Mouse (Mus musculus): ENCODE data around the gene Slc5a2. TPM values are rescaled to one million over a fixed set of nuclear protein-coding genes. Genes with fewer than 3 reads are reported as not detected.

Gene Slc5a2
- polyA plus RNA-seq, 1 experiment: not detected

- no peak overlapping the region for H3ac ChIP-seq (ENCODE audit: control insufficient read depth, insufficient read length)
- H3K27me3 ChIP-seq (ENCODE audit: control insufficient read depth, insufficient read depth, insufficient read length): no peaks in the 10 kb centered on the region
- no peak overlapping the region for H3K4me2 ChIP-seq (ENCODE audit: low read depth)
- TF ChIP-seq POLR2AphosphoS2 (IDR thresholded peaks at IDR 0.05; ENCODE audit: insufficient read length, low read depth): peak; percentile 31
- no peak for TF ChIP-seq TCF3 (IDR thresholded peaks at IDR 0.05; ENCODE audit: insufficient read length, low read depth)
- H3K4me3 ChIP-seq: no peak overlapping the region
- H3K36me3 ChIP-seq (ENCODE audit: control insufficient read depth, insufficient read depth): peaks cover 5% of the 10 kb centered on the region
- no peaks in the 10 kb centered on the region for H3K79me2 ChIP-seq (ENCODE audit: control insufficient read depth, insufficient read depth)
Observed at GRCm38 (mm10) chr7:128270431-128270850, 5.0 kb downstream of the Slc5a2 start.

DNA sequence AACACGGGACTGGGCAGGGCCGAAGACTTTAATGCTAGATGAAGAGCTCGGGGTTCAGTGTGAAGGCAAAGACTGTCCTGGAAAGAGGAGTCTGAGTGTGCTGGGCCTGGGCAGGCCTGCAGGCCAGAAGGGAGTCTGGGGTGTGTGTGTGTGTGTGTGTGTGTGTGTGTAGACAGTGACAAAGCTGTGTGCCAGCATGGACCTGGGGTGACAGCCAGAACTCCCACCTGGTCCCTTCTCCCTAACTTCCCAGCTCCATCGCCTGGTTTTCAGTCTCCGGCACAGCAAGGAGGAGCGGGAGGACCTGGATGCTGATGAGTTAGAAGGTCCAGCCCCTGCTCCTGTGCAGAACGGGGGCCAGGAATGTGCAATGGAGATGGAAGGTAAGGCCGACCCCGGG is 6.0 kb downstream of the Slc5a2 start:
- no peaks in the 10 kb centered on the region for H3K79me2 ChIP-seq (ENCODE audit: control insufficient read depth, insufficient read depth)
- TF ChIP-seq CEBPB (IDR thresholded peaks at IDR 0.05; ENCODE audit: insufficient read depth, poor library complexity, severe bottlenecking): no peak
- TF ChIP-seq TCF3 (IDR thresholded peaks at IDR 0.05; ENCODE audit: insufficient read length, low read depth): no peak
- TF ChIP-seq E2F4 (IDR thresholded peaks at IDR 0.05; ENCODE audit: insufficient read depth): no peak
- no peak for TF ChIP-seq SRF (IDR thresholded peaks at IDR 0.05; ENCODE audit: control insufficient read depth, insufficient read length, low read depth)
- no peak for TF ChIP-seq POLR2A (IDR thresholded peaks at IDR 0.05; ENCODE audit: insufficient read length, low read depth)
- no peak for TF ChIP-seq POLR2AphosphoS2 (IDR thresholded peaks at IDR 0.05; ENCODE audit: insufficient read length, low read depth)
- no peak for TF ChIP-seq MYOG (IDR thresholded peaks at IDR 0.05; ENCODE audit: control insufficient read depth in 1 of 3, insufficient read depth in 1 of 3, insufficient read length in 2 of 3, low read depth in 2 of 3)
- TF ChIP-seq TCF12 (IDR thresholded peaks at IDR 0.05; ENCODE audit: insufficient read depth, poor library complexity, severe bottlenecking): no peak
- no peak for TF ChIP-seq REST (IDR thresholded peaks at IDR 0.05; ENCODE audit: insufficient read depth, insufficient read length)
- TF ChIP-seq MYOD1 (IDR thresholded peaks at IDR 0.05; ENCODE audit: control insufficient read depth in 1 of 3, insufficient read length in 2 of 3, low read depth in 2 of 3): no peak
- TF ChIP-seq USF1 (IDR thresholded peaks at IDR 0.05; ENCODE audit: low read depth): no peak
- no peak for TF ChIP-seq MAX (IDR thresholded peaks at IDR 0.05; ENCODE audit: low read depth)
- H3K4me2 ChIP-seq (ENCODE audit: low read depth): no peak overlapping the region
- no peaks in the 10 kb centered on the region for H3K27me3 ChIP-seq (ENCODE audit: control insufficient read depth, insufficient read depth, insufficient read length)
- H3ac ChIP-seq (ENCODE audit: control insufficient read depth, insufficient read length): no peak overlapping the region
- peaks cover 9% of the 10 kb centered on the region for H3K36me3 ChIP-seq (ENCODE audit: control insufficient read depth, insufficient read depth)
- no peak overlapping the region for H3K4me3 ChIP-seq

DNA sequence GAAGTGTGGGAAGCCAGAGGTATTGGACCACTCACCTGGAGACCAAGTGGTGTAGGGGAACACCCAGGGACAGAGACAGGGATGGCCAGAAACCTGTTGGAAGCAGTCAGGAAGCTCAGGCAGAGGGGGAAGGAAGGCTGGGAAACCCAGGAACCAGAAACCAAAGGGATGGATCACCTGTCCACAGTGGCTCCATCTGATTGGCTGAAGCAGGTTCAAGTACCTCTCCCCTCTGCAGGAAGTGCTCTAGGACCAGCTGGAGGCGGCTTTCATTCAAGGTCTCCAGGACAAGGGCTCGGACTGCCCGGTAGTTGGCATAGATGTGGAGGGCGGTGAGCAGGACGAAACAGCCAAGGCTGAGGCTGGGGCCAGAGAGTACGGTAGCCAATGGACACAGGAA is 10.6 kb downstream of the Slc5a2 start:
- TF ChIP-seq MYOD1 (IDR thresholded peaks at IDR 0.05; ENCODE audit: control insufficient read depth in 1 of 3, insufficient read length in 2 of 3, low read depth in 2 of 3): no peak
- no peak for TF ChIP-seq POLR2A (IDR thresholded peaks at IDR 0.05; ENCODE audit: insufficient read length, low read depth)
- TF ChIP-seq POLR2AphosphoS2 (IDR thresholded peaks at IDR 0.05; ENCODE audit: insufficient read length, low read depth): no peak
- no peak for TF ChIP-seq REST (IDR thresholded peaks at IDR 0.05; ENCODE audit: insufficient read depth, insufficient read length)
- no peak for TF ChIP-seq E2F4 (IDR thresholded peaks at IDR 0.05; ENCODE audit: insufficient read depth)

GRCm38 (mm10) chr7:128279750-128280149 is 14.3 kb downstream of the Slc5a2 start:
- Histone ChIP-seq H3K4me3 (no peak overlapping the region), H3K27me3 (ENCODE audit: control insufficient read depth, insufficient read depth, insufficient read length) (no peaks in the 10 kb centered on the region), H3K79me2 (ENCODE audit: control insufficient read depth, insufficient read depth) (no peaks in the 10 kb centered on the region), H3K4me2 (ENCODE audit: low read depth) (no peak overlapping the region), H3ac (ENCODE audit: control insufficient read depth, insufficient read length) (no peak overlapping the region), H3K36me3 (ENCODE audit: control insufficient read depth, insufficient read depth) (peaks cover 16% of the 10 kb centered on the region)
- TF ChIP-seq USF1 (IDR thresholded peaks at IDR 0.05; ENCODE audit: low read depth) (no peak), TCF3 (IDR thresholded peaks at IDR 0.05; ENCODE audit: insufficient read length, low read depth) (no peak)

More for the DNA sequence above, 10.6 kb downstream of the Slc5a2 start:
- Histone ChIP-seq H3K4me2 (ENCODE audit: low read depth) (no peak overlapping the region), H3K79me2 (ENCODE audit: control insufficient read depth, insufficient read depth) (no peaks in the 10 kb centered on the region), H3ac (ENCODE audit: control insufficient read depth, insufficient read length) (no peak overlapping the region), H3K4me3 (no peak overlapping the region), H3K36me3 (ENCODE audit: control insufficient read depth, insufficient read depth) (peaks cover 16% of the 10 kb centered on the region), H3K27me3 (ENCODE audit: control insufficient read depth, insufficient read depth, insufficient read length) (no peaks in the 10 kb centered on the region)

GRCm38 (mm10) chr7:128281765-128282164 is 16.3 kb downstream of the Slc5a2 start:
- no peaks in the 10 kb centered on the region for H3K79me2 ChIP-seq (ENCODE audit: control insufficient read depth, insufficient read depth)
- H3ac ChIP-seq (ENCODE audit: control insufficient read depth, insufficient read length): no peak overlapping the region
- H3K36me3 ChIP-seq (ENCODE audit: control insufficient read depth, insufficient read depth): peaks cover 6% of the 10 kb centered on the region
- TF ChIP-seq TCF12 (IDR thresholded peaks at IDR 0.05; ENCODE audit: insufficient read depth, poor library complexity, severe bottlenecking) (no peak), MYOD1 (IDR thresholded peaks at IDR 0.05; ENCODE audit: control insufficient read depth in 1 of 3, insufficient read length in 2 of 3, low read depth in 2 of 3) (no peak), POLR2AphosphoS2 (IDR thresholded peaks at IDR 0.05; ENCODE audit: insufficient read length, low read depth) (no peak), MYOG (IDR thresholded peaks at IDR 0.05; ENCODE audit: control insufficient read depth in 1 of 3, insufficient read depth in 1 of 3, insufficient read length in 2 of 3, low read depth in 2 of 3) (no peak), E2F4 (IDR thresholded peaks at IDR 0.05; ENCODE audit: insufficient read depth) (no peak), SRF (IDR thresholded peaks at IDR 0.05; ENCODE audit: control insufficient read depth, insufficient read length, low read depth) (no peak)
- no peak overlapping the region for H3K4me3 ChIP-seq
- H3K27me3 ChIP-seq (ENCODE audit: control insufficient read depth, insufficient read depth, insufficient read length): no peaks in the 10 kb centered on the region
- no peak overlapping the region for H3K4me2 ChIP-seq (ENCODE audit: low read depth)

Data from myocyte (in vitro differentiated cells).